Mouse (Mus musculus) splenic B cell, adult 2 months (primary cell): ENCODE data around the gene Atp11c.

Experiments
- DNase-seq: peaks from one replicate; pipeline ENCODE4 v3.0.0-alpha.2; 2011; ENCODE audit warnings: low read depth, low spot score
- H3K27me3 ChIP-seq: 2 replicates; pipeline ENCODE4 v1.6.1; 2012; ENCODE audit warnings: mild to moderate bottlenecking, low read length, moderate library complexity, mixed read lengths; ENCODE audit not compliant: control insufficient read depth, poor library complexity, insufficient read depth, severe bottlenecking
- H3K36me3 ChIP-seq: 2 replicates; pipeline ENCODE4 v1.6.1; 2012; ENCODE audit warnings: mild to moderate bottlenecking, low read length, moderate library complexity, mixed read lengths; ENCODE audit not compliant: control insufficient read depth, poor library complexity, insufficient read depth, severe bottlenecking

Atp11c gene

DNA sequence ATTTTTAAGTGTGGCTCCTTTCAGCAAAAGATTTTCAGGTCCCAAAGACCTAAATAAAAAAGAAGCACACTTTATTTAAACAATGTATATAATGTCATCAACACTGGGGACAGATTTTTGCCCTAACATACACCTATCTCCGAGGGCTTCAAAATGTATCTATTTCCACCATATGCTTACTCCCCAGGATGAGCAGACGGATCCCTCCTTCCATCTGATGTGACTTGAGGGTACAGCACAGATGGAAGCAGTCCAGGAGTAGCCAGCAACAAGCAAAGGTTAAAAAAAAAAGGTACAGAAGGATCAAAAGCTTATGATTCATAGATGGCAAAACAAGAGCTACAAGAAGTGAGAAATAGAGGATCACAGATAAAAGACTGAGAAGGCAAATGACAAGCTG lies 300.2 kb downstream of the Atp11c start:
- DNase-seq, result no peak
- H3K27me3 ChIP-seq, result no peaks in the 10 kb centered on the region
- no peaks in the 10 kb centered on the region for H3K36me3 ChIP-seq

DNA sequence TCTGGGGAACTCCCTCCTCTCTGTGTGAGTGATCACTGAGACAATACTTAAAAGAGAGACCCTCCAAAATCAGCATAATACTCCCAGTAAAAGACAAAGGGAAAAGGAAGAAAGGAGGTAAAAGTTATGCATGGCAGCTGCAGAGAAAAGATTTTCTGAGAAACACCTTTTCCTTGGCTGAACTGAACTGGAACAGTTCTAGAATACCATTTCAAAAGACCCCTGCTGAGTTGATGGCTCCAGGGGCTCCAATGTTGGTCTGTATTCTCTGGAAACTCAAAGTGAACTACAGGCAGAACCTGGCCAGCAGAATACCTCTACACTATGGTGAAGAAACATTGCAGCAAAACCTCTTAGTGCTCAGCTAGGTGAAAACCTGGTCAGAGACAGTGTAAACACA lies 337.2 kb downstream of the Atp11c start:
- Histone ChIP-seq H3K36me3 (no peaks in the 10 kb centered on the region), H3K27me3 (no peaks in the 10 kb centered on the region)
- no peak for DNase-seq

- H3K27me3 ChIP-seq, result no peaks in the 10 kb centered on the region
- no peak for DNase-seq
- no peaks in the 10 kb centered on the region for H3K36me3 ChIP-seq
Measured at GRCm38 (mm10) chrX:60187726-60188125, 404.8 kb downstream of the Atp11c start.

GRCm38 (mm10) chrX:60182611-60183010 lies 409.9 kb downstream of the Atp11c start:
- no peaks in the 10 kb centered on the region for H3K27me3 ChIP-seq
- no peak for DNase-seq
- H3K36me3 ChIP-seq, result no peaks in the 10 kb centered on the region

DNA sequence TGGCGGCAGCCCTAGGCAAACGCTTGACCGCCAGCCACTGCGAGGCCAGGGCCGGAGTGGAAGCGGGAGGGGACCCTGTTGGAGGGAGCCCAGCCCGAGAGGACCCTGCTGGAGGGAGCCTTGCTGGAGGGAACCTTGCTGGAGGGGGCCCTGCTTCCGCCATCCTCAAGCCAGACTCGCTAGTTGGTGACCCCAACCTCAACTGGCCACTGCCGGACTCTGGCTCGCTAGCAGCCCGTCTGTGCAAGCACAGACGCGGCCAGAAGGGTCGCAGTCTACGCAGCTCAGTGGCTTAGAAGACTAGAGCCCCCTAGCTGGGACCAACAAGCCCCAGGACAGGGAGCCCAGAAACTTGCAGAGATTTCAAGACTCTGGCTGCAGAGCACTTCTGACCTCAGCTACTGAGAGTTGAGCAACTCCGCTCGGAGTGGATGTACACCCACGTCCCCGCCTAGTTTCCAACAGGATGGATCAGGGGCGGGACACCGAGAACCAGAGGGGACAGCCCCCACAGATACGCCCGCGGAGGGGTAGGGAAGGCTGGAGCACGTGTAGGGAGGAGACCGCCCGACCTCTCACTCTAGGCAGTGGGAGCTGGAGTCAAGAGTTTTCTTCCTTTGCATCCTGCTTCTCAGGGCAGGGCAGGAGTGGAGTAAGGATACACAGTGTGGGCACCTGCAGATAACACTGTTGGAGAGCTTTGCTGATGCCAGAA lies 413.6 kb downstream of the Atp11c start, which contains the start of gene Mcf2:
Gene Mcf2 (minus strand): TSS at position 346 of the 715 bp plus-strand sequence.
- DNase-seq, result no peak
- H3K36me3 ChIP-seq, result no peaks in the 10 kb centered on the region
- H3K27me3 ChIP-seq, result no peaks in the 10 kb centered on the region

DNA sequence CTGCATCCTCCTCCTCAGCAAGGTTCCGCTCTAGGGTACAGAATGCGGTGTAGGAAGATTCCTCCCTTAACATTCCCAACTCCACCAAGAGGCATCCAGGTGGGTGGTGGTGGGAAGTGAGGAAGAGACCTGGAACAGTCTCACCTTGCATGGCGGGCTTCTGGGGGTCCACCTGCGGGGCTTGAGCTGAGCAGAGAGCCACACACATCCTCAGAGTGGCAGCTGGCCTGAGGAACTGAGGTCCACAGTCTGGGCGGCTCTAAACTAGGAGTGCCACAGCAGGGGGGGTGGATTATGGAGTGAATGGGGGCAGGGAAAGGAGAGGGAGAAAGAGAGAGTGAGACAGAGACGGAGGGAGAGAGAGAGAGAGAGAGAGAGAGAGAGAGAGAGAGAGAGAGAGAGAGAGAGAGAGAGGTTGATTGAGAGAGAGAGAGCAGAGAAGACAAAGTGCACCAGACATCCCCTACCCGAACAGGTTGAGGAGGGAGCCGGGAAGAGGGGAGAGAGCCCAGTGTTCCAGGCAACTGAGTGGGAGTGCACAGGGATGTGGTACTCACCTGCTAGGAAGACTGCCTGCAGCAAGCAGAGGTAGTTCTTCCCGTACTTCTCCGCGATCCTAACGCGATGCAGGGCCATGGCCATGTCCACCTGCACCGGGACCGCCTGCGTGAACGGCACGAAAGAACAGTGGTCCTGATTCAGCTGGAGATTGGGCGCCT lies 414.3 kb downstream of the Atp11c start:
- no peak for DNase-seq
- H3K27me3 ChIP-seq, result no peaks in the 10 kb centered on the region
- H3K36me3 ChIP-seq, result no peaks in the 10 kb centered on the region
